Mouse (Mus musculus) liver, embryonic 15.5 days (tissue): ENCODE measurements at regions not wholly inside any gene's neighbourhood (a gene's known extent, or its start where the extent isn't known, plus 50 kb on each side); places are given as distances from the start of the nearest gene placed in this dataset.
"Not testable (repeated sequence)": the region's sequence is repeated elsewhere in the genome, so short reads cannot be mapped to it uniquely, and the experiment has no call there.

Experiments
- ATAC-seq: fragments of 200-750 bp; cut with Nextera tagmentation; 2 replicates; pipeline ENCODE4 v1.8.0; 2017; ENCODE audit warnings: moderate number of reproducible peaks, mild to moderate bottlenecking, moderate library complexity; ENCODE audit not compliant: insufficient read depth
- H3K27ac ChIP-seq: fragments of 300-500 bp; sonication (generic); replicated peaks from 2 replicates; pipeline ENCODE4 v1.5.1; 2015; ENCODE audit warnings: mild to moderate bottlenecking, inconsistent platforms
- H3K27me3 ChIP-seq: fragments of 300-500 bp; sonication (generic); 2 replicates; pipeline ENCODE4 v1.6.1; 2015; ENCODE audit warnings: mild to moderate bottlenecking, inconsistent platforms
- H3K36me3 ChIP-seq: fragments of 300-500 bp; sonication (generic); replicated peaks from 2 replicates; pipeline ENCODE4 v1.6.1; 2015; ENCODE audit warnings: moderate library complexity, mild to moderate bottlenecking, inconsistent platforms
- H3K4me1 ChIP-seq: fragments of 300-500 bp; sonication (generic); replicated peaks from 2 replicates; pipeline ENCODE4 v1.6.1; 2015; ENCODE audit warnings: inconsistent platforms
- H3K4me2 ChIP-seq: fragments of 300-500 bp; sonication (generic); 2 replicates; pipeline ENCODE4 v1.6.1; 2015; ENCODE audit warnings: moderate library complexity, mild to moderate bottlenecking, inconsistent platforms
- H3K4me3 ChIP-seq: fragments of 300-500 bp; sonication (generic); replicated peaks from 2 replicates; pipeline ENCODE4 v1.5.1; 2015; ENCODE audit warnings: mild to moderate bottlenecking, inconsistent platforms
- H3K9ac ChIP-seq: fragments of 300-500 bp; sonication (generic); 2 replicates; pipeline ENCODE4 v1.6.1; 2015; ENCODE audit warnings: moderate library complexity, mild to moderate bottlenecking, inconsistent platforms
- H3K9me3 ChIP-seq: fragments of 300-500 bp; sonication (generic); replicated peaks from 2 replicates; pipeline ENCODE4 v1.6.1; 2016; ENCODE audit warnings: inconsistent platforms
- WGBS: fragments of 180-500 bp; shearing (Covaris S2); methylation state at CpG from one replicate; pipeline ENCODE4 v1.1.7; 2015; ENCODE audit warnings: mixed read lengths; ENCODE audit not compliant: insufficient replicate concordance; 5-methylcytosine and 5-hydroxymethylcytosine counted together

- H3K4me2 ChIP-seq = no peak overlapping the region
- H3K9ac ChIP-seq = no peak overlapping the region
- H3K27ac ChIP-seq = no peak overlapping the region
- no peaks in the 10 kb centered on the region for H3K27me3 ChIP-seq
- 63% methylated on average over 11 of the region's 11 CpGs for WGBS
- no peaks in the 10 kb centered on the region for H3K9me3 ChIP-seq
- H3K4me3 ChIP-seq = no peak overlapping the region
- H3K4me1 ChIP-seq = no peaks in the 10 kb centered on the region
- no peak for ATAC-seq
- H3K36me3 ChIP-seq = no peaks in the 10 kb centered on the region
Measured at GRCm38 (mm10) chr6:24384193-24384888, 130.5 kb downstream of the Iqub start.

- Histone ChIP-seq H3K9ac (no peak overlapping the region), H3K27ac (no peak overlapping the region), H3K4me2 (no peak overlapping the region), H3K9me3 (no peaks in the 10 kb centered on the region), H3K4me1 (no peaks in the 10 kb centered on the region), H3K4me3 (no peak overlapping the region), H3K27me3 (no peaks in the 10 kb centered on the region), H3K36me3 (no peaks in the 10 kb centered on the region)
- ATAC-seq = no peak
- WGBS = 57% methylated on average over 2 of the region's 2 CpGs
Measured at GRCm38 (mm10) chr6:24379859-24380258, 135.0 kb downstream of the Iqub start.

- H3K9me3 ChIP-seq = no peaks in the 10 kb centered on the region
- no peaks in the 10 kb centered on the region for H3K36me3 ChIP-seq
- H3K4me3 ChIP-seq = no peak overlapping the region
- no peak for ATAC-seq
- H3K27ac ChIP-seq = no peak overlapping the region
- no peak overlapping the region for H3K4me2 ChIP-seq
- H3K4me1 ChIP-seq = no peaks in the 10 kb centered on the region
- no peaks in the 10 kb centered on the region for H3K27me3 ChIP-seq
- 65% methylated on average over 4 of the region's 4 CpGs for WGBS
- H3K9ac ChIP-seq = no peak overlapping the region
Measured at GRCm38 (mm10) chr6:24376728-24377127, 138.1 kb downstream of the Iqub start.

- no peaks in the 10 kb centered on the region for H3K9me3 ChIP-seq
- H3K27me3 ChIP-seq = no peaks in the 10 kb centered on the region
- H3K27ac ChIP-seq = no peak overlapping the region
- H3K9ac ChIP-seq = no peak overlapping the region
- no peaks in the 10 kb centered on the region for H3K36me3 ChIP-seq
- no peak overlapping the region for H3K4me3 ChIP-seq
- WGBS = 55% methylated on average over 6 of the region's 6 CpGs
- no peak for ATAC-seq
- H3K4me2 ChIP-seq = no peak overlapping the region
- H3K4me1 ChIP-seq = no peaks in the 10 kb centered on the region
Measured at GRCm38 (mm10) chr6:24373161-24373560, 141.7 kb downstream of the Iqub start.

DNA sequence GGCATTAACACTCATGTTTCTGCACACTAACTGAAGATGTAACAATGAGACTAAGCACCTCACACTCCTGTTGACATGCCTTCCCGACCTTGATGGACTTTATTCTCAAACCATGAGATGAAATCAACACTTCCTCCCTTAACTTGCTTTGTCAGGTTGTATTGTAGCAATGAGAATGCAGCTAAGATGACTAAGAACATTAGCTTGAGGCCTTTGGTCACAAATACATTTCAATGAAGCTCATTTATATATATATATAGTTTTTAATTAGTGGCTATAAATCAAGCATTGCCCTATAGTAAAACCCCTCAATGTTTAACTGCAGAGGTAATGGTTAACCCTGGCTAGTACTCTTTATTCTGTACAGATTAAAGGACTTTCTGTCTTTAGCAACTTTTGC is 143.2 kb downstream of the Iqub start:
- H3K4me1 ChIP-seq = no peaks in the 10 kb centered on the region
- H3K9me3 ChIP-seq = no peaks in the 10 kb centered on the region
- WGBS = 38% methylated on average over 1 of the region's 1 CpGs
- H3K36me3 ChIP-seq = no peaks in the 10 kb centered on the region
- no peak for ATAC-seq
- H3K27me3 ChIP-seq = no peaks in the 10 kb centered on the region
- no peak overlapping the region for H3K4me2 ChIP-seq
- H3K27ac ChIP-seq = no peak overlapping the region
- no peak overlapping the region for H3K9ac ChIP-seq
- no peak overlapping the region for H3K4me3 ChIP-seq

- Histone ChIP-seq H3K4me2 (no peak overlapping the region), H3K9me3 (no peaks in the 10 kb centered on the region), H3K36me3 (no peaks in the 10 kb centered on the region), H3K4me3 (no peak overlapping the region), H3K9ac (no peak overlapping the region), H3K4me1 (no peaks in the 10 kb centered on the region), H3K27ac (no peak overlapping the region), H3K27me3 (no peaks in the 10 kb centered on the region)
- 10% methylated on average over 5 of the region's 5 CpGs for WGBS
- no peak for ATAC-seq
Measured at GRCm38 (mm10) chr6:24350882-24351281, 164.0 kb downstream of the Iqub start.

DNA sequence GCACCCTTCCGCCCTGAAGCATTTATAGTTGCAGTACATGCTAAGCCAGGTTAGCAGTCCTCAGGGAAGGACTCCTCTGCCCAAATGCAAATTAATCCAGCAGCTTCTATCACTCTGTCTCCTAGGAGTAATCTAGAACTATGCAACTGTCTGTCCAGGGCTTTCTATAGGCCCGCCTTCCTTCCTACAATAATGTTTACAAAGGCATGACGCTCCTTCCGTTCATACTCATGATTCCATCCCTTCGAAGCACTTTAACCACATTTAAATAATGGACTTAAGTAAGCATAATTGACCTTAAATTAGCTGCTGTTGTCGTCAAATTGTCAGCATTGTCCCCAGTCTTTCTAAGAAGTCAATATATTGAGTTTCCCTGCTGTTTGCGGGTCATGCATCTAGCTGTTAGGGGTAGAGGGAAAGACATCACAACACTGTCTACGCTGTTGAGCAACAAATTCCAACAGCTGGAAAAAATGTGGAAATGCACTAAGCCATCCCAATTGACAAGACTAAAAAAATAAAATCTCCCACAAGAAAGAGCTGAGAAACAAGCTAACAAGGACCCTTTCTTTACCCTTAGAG is 166.3 kb downstream of the Iqub start:
- Histone ChIP-seq H3K27ac (no peak overlapping the region), H3K4me2 (no peak overlapping the region; the same call in 1 of the 2 replicates), H3K4me1 (no peaks in the 10 kb centered on the region), H3K9me3 (no peaks in the 10 kb centered on the region), H3K27me3 (no peaks in the 10 kb centered on the region), H3K36me3 (no peaks in the 10 kb centered on the region), H3K9ac (no peak overlapping the region), H3K4me3 (no peak overlapping the region)
- WGBS = 60% methylated on average over 8 of the region's 8 CpGs
- no peak for ATAC-seq

DNA sequence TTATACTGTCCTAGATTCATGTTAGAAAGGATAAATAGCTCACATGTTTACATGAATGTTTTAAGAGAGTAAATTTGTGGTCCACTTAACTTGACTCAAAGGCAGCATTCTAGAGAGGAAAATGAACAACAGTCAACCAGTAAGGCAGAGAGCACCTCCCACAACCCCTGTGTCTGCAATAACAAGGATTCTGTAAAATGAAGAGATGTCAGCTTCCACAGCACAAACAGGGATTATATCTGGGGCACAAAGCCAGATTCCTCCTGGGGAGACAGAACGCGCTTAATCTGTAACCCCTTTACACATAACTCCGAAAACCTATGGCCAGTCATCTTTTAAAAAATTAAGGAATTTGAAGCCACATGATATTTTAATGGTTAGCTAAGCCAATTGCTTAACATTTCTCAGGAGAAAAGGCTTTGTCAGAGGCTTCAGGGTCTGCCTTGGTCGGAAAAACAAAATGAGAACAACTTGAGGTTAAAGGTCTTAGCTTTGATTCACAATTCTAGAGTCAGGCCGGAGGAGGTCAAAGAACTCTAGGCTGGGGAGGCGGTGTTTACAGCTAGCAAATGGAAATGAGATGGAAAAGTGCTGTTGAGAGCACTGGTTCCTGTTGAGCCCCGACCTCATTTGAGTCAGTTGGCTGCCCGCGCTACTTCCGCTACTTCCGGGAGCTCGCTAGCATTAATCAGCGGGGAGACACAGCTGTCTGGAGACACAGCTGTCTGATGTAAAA is 167.0 kb downstream of the Iqub start:
- no peak overlapping the region; the same call in 1 of the 2 replicates for H3K4me2 ChIP-seq

DNA sequence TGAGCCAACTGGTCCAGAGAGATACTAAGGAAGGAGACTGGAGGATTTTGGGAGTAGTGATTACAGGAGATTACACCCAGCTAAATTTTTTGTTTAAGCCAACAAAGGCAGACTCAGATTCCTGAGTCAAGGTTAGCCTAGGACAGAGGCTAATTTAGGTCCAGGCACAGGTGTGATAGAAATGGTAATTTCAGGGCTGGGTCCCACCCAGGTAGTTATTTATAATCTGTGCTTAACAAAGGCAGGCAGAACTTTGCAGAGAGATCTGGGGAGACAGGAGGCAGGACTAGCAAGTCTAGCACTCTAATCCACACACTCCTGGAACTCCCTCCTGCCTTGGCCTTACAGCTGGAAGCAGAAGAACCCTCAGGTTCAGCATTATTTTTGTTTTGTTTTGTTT is 172.4 kb downstream of the Iqub start:
- Histone ChIP-seq H3K4me3 (no peak overlapping the region), H3K4me1 (no peaks in the 10 kb centered on the region), H3K36me3 (no peaks in the 10 kb centered on the region), H3K9me3 (no peaks in the 10 kb centered on the region), H3K27ac (no peak overlapping the region), H3K27me3 (no peaks in the 10 kb centered on the region), H3K4me2 (no peak overlapping the region), H3K9ac (no peak overlapping the region)
- ATAC-seq = no peak

More for the DNA sequence above, 167.0 kb downstream of the Iqub start:
- Histone ChIP-seq H3K36me3 (no peaks in the 10 kb centered on the region), H3K27me3 (no peaks in the 10 kb centered on the region), H3K4me1 (no peaks in the 10 kb centered on the region), H3K27ac (no peak overlapping the region), H3K9ac (no peak overlapping the region), H3K9me3 (no peaks in the 10 kb centered on the region), H3K4me3 (no peak overlapping the region)
- ATAC-seq = peak; percentile 49; the same call in 1 of the 2 replicates
- 40% methylated on average over 13 of the region's 13 CpGs for WGBS

GRCm38 (mm10) chr6:24342056-24342455 is 172.8 kb downstream of the Iqub start:
- no peak overlapping the region for H3K4me2 ChIP-seq
- H3K4me3 ChIP-seq = no peak overlapping the region
- H3K27me3 ChIP-seq = no peaks in the 10 kb centered on the region
- H3K36me3 ChIP-seq = no peaks in the 10 kb centered on the region
- no peaks in the 10 kb centered on the region for H3K9me3 ChIP-seq
- H3K9ac ChIP-seq = no peak overlapping the region
- 69% methylated on average over 2 of the region's 2 CpGs for WGBS
- H3K4me1 ChIP-seq = no peaks in the 10 kb centered on the region
- ATAC-seq = no peak
- no peak overlapping the region for H3K27ac ChIP-seq

DNA sequence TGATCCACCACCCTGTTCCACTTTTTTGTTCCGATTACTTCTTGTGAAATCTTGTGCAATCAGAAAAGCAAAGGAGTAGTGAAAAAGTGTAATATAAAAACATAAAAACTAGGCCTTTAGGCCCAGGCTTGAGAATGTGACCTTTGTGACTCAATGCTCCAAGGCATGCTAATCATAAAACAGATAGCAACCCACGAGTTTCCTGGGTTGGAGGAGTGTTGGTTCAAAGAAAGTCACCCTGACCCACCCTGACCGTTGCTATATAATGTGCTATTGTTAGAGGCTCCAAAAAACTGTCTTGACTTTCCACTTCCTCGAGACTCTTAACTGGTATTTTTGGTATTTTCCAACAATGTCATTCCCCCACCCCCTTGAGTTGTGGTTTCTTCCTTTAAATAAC is 172.2 kb upstream of the Slc13a1 start:
- ATAC-seq, H3K9me3 ChIP-seq, H3K4me3 ChIP-seq, H3K4me2 ChIP-seq, H3K27me3 ChIP-seq, H3K9ac ChIP-seq, H3K4me1 ChIP-seq, H3K36me3 ChIP-seq, H3K27ac ChIP-seq: not testable (repeated sequence)
- WGBS = 45% methylated on average over 4 of the region's 4 CpGs
